Mouse (Mus musculus) ovary, adult 18-20 months (tissue): ENCODE results near the gene Cc2d2b.

Experiments used
- DNase-seq: peaks from one replicate; pipeline ENCODE4 v3.0.0; 2022; ENCODE audit warnings: low spot score, mixed read lengths

The Cc2d2b gene

GRCm38 (mm10) chr19:40832361-40832760 is 83.8 kb downstream of the Cc2d2b start:
- no peak for DNase-seq

- no peak for DNase-seq
These were observed 85.9 kb downstream of the Cc2d2b start for GRCm38 (mm10) chr19:40834436-40834835.

DNA sequence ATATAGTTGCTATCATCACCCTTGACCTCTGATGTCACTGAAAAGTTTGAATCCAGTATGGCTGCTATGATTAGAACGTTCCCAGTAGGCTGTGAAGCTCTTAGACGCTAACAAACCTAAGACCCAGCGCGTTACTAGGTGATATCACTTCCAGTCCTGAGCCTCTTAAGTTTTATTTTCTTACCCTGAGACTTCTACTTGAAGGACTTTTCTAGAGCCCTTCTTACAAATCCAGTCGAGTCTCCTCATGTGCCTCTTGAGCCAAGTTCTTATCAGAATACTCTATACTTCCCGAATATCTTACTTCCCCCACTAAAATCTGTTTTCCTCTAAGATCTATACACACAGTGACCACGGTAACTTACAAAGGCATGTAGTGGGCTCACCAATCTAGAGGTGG is 89.7 kb downstream of the Cc2d2b start:
- no peak for DNase-seq

- DNase-seq: no peak
These were observed 91.8 kb downstream of the Cc2d2b start for GRCm38 (mm10) chr19:40840303-40840702.

- no peak for DNase-seq
These were observed 92.5 kb downstream of the Cc2d2b start for GRCm38 (mm10) chr19:40841083-40841482.

GRCm38 (mm10) chr19:40841593-40841992 is 93.0 kb downstream of the Cc2d2b start:
- no peak for DNase-seq

DNA sequence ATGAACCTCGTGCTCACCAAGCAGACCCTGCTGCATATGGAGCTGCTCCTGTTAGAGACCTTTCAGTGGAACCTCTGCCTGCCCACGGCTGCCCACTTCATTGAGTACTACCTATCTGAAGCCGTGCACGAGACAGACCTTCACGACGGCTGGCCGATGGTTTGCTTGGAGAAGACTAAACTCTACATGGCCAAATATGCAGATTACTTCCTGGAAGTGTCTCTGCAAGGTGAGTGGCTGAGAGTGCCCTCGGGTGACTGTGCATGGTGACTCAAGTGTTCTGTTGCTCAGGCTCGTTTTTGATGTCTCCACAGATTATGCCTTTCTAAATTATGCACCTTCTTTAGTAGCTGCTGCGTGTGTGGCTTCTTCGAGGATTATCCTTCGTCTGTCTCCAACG is 96.2 kb downstream of the Cc2d2b start:
- DNase-seq: no peak

GRCm38 (mm10) chr19:40849391-40849790 is 100.8 kb downstream of the Cc2d2b start:
- DNase-seq: no peak

DNA sequence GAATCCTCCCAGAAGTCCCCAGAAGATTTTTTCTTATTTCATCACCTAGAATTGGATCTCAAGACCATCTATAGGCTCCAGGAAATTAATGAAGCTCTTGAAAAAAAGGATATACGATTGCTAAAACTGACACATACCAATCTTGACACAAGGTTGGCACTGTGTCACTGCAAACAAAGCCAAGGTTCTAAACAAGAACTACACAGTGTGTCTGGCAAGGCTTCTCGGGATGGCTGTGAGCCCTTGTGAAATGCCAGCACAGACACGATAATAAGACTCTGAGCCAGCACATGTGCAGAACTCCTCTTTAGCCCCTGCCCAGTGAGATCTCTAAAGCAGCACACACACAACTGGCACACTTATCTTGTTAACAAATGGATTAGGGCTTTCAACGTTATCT is 111.0 kb downstream of the Cc2d2b start:
- DNase-seq: no peak

DNA sequence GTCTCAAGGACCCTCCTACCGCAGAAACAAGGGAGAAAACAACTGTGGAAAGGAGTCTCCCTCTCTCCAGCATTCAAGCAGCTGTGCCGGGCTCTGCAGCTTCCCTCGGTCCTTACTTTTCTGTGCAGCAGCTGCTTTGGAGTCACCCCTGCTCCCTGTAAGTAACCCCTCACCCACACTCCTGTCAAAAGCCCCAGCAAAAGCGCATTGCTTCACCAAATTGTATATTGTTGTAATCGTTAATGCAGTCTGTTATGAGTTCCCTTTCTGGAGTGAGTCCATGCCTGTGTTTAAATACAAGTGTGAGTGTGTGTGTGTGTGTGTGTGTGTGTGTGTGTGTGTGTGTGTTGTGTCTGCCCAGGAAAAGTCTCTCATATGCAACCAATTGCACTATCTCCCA is 119.7 kb downstream of the Cc2d2b start:
- DNase-seq: no peak

GRCm38 (mm10) chr19:40869425-40870105 is 121.0 kb downstream of the Cc2d2b start:
- DNase-seq: no peak

DNA sequence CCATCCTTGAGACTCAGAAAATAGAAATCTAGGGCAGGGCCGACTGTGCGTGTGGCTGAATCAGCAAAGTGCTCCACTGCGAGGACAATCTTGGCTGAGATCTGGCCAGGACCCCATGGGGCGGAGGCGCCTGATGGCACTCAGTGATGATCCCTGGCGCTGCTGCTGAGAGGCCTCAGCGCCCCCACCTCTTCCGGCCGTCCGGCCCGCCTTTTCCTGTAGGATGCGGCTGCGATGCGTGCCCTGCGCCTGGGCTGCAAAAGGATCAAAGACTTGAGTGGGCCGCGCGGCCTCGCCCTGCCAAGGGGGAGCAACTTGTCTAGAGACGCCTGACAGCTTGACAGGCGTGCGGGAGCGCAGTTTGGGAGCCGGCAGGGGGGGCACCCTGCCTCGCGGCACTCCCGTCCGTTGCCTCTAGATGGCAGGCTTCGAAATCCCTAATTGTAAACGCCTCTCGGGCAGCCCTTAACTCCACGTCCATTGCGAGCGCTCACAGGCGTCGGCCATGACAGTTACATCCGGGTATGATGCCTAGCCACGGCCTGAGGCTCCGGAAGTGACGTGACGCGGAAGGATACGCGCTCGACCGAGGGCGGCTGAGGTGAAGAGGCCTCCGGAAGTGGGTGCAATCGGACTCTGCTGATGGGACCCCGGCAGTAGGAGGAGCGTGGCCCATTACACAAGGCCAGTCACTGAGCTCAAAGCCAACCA is 124.6 kb downstream of the Cc2d2b start:
- DNase-seq: peak; percentile 77
